31 mouse cellular contexts compared by ENCODE assay signal in genomic region chr13:112251433-112251832, GRCm38 (mm10). TPM values are rescaled to one million over a fixed set of nuclear protein-coding genes. Genes with fewer than 3 reads are reported as not detected.
DNase-seq lines count a peak whose midpoint lies in the region; ATAC-seq and TF ChIP-seq lines count a peak whose summit lies in the region.
"Had no signal": no experiment of that assay in that cellular context is flagged by ENCODE, and none has a peak within 500 bp of the region (broad histone marks: within the 10 kb centered on the region; RNA-seq: fewer than 3 reads in every experiment).

No protein-coding gene starts in this region.

- peak overlapping the region; percentile 3; the same call in 1 of the 2 replicates for H3K27ac ChIP-seq in heart, embryonic 13.5 days (replicated peaks)
- no peak overlapping the region for H3K27ac ChIP-seq in heart, embryonic 10.5 days
- no peak overlapping the region for H3K27ac ChIP-seq in CH12.LX (ENCODE audit: insufficient read depth, low read depth)
- H3K27ac ChIP-seq: forebrain, embryonic 15.5 days; gastrocnemius, adult 2 months; heart, embryonic 15.5 days; hindbrain, postnatal 0 days; intestine, embryonic 15.5 days; layer of hippocampus, adult 2 months; liver, embryonic 14.5 days; neural tube, embryonic 12.5 days had no signal

- H3K27me3 ChIP-seq in heart, embryonic 13.5 days (replicated peaks): no peaks in the 10 kb centered on the region
- no peaks in the 10 kb centered on the region for H3K27me3 ChIP-seq in heart, embryonic 10.5 days (ENCODE audit: insufficient read depth, poor library complexity, severe bottlenecking)
- H3K27me3 ChIP-seq in CH12.LX (replicated peaks): no peaks in the 10 kb centered on the region
- H3K27me3 ChIP-seq: forebrain, embryonic 15.5 days; heart, embryonic 15.5 days; intestine, embryonic 15.5 days; neural tube, embryonic 12.5 days had no signal

- no peak for TF ChIP-seq CTCF in CH12.LX (conservative IDR thresholded peaks at IDR 0.05 in 1 of 2, IDR thresholded peaks at IDR 0.05 in 1 of 2; ENCODE audit: low read depth in 2 of 2, low read length in 2 of 2)

- TF ChIP-seq RAD21 in CH12.LX (IDR thresholded peaks at IDR 0.05; ENCODE audit: low read depth, low read length): no peak; the same call in 1 of the 2 replicates

- H3K79me2 ChIP-seq in CH12.LX (replicated peaks; ENCODE audit: control insufficient read depth, extremely low read depth, insufficient read depth, poor library complexity, severe bottlenecking): no peaks in the 10 kb centered on the region

- intact Hi-C loops in gastrocnemius, postnatal 14 days (cut with DNase I; ENCODE audit: low total_unique reads): no loop called here

- no peak; the same call in 1 of the 2 replicates for TF ChIP-seq EP300 in CH12.LX (IDR thresholded peaks at IDR 0.05; ENCODE audit: low read length)

- dilution Hi-C loops in CH12.LX (cut with MboI; ENCODE audit: extremely low pct_ligation_motif_present, extremely low pct_unique_long_range_greater_than_20kb, low sequenced_read_pairs): no loop called here

- 40% methylated on average over 2 of the region's 2 CpGs for whole genome bisulfite sequencing in heart, embryonic 13.5 days
- WGBS in heart, embryonic 10.5 days: 33% methylated on average over 2 of the region's 2 CpGs

- H3K4me1 ChIP-seq in heart, embryonic 13.5 days: peaks cover 32% of the 10 kb centered on the region
- H3K4me1 ChIP-seq in heart, embryonic 10.5 days: peaks cover 35% of the 10 kb centered on the region
- peaks cover 6 to 13% of the 10 kb centered on the region in 2 experiments for H3K4me1 ChIP-seq in CH12.LX (ENCODE audit: control insufficient read depth in 1 of 2, insufficient read depth in 2 of 2)
- H3K4me1 ChIP-seq: forebrain, embryonic 15.5 days had no signal

- peak; percentile 52 to 82 for DNase-seq in adrenal gland, adult (ENCODE audit: inconsistent age in 2 of 2, low spot score in 1 of 2)
- DNase-seq in adrenal gland, postnatal 10 days: no peak
- DNase-seq in heart, embryonic 10.5 days (ENCODE audit: low spot score): no peak
- DNase-seq in CH12.LX (ENCODE audit: extremely low read depth): peak; percentile 53
- DNase-seq in thymus, postnatal 25 days: no peak
- DNase-seq in gastrocnemius, postnatal 14 days: no peak
- DNase-seq: adrenal gland, postnatal 25 days; cerebellum, adult 8-10 months; cerebellum, postnatal 25 days; gastrocnemius, adult 2 months; kidney, adult 2 months; kidney, postnatal 36 days; layer of hippocampus, postnatal 36 days; liver; right cerebral cortex, adult 18-20 months; spleen, adult 18-20 months; thymus, adult 18-20 months; thymus, postnatal 36 days had no signal

- H3K4me3 ChIP-seq in heart, embryonic 13.5 days: no peak overlapping the region
- no peak overlapping the region for H3K4me3 ChIP-seq in heart, embryonic 10.5 days
- no peak overlapping the region for H3K4me3 ChIP-seq in CH12.LX (replicated peaks in 1 of 3; ENCODE audit: low read depth in 2 of 3, low read length in 2 of 3, poor library complexity in 1 of 3)
- H3K4me3 ChIP-seq: forebrain, embryonic 15.5 days; gastrocnemius, adult 2 months; heart, embryonic 15.5 days; intestine, embryonic 15.5 days; layer of hippocampus, adult 2 months; myocyte; neural tube, embryonic 12.5 days had no signal

- in situ Hi-C loops in CH12.LX (cut with MboI; ENCODE audit: low pct_ligation_motif_present, low pct_unique_long_range_greater_than_20kb, low sequenced_read_pairs): loop anchor here (10.0 to 25.0 kb wide), 2 partner anchors 267 to 714 kb away; partner anchors contain the start of gene Gm49496

- peaks cover 21% of the 10 kb centered on the region for H3K9me3 ChIP-seq in heart, embryonic 13.5 days
- peaks cover 5% of the 10 kb centered on the region; the same call in 1 of the 2 replicates for H3K9me3 ChIP-seq in heart, embryonic 10.5 days
- H3K9me3 ChIP-seq in CH12.LX (replicated peaks; ENCODE audit: low read length): peaks cover 13% of the 10 kb centered on the region
- H3K9me3 ChIP-seq: forebrain, embryonic 15.5 days; intestine, embryonic 15.5 days had no signal

- TF ChIP-seq POLR2A in CH12.LX (IDR thresholded peaks at IDR 0.05; ENCODE audit: low read depth, low read length): no peak

- H3K4me2 ChIP-seq in heart, embryonic 13.5 days: no peak overlapping the region
- no peak overlapping the region for H3K4me2 ChIP-seq in CH12.LX (ENCODE audit: insufficient read depth, low read depth, poor library complexity, severe bottlenecking)
- H3K4me2 ChIP-seq: forebrain, embryonic 15.5 days; heart, embryonic 15.5 days; intestine, embryonic 15.5 days; lung, embryonic 14.5 days; midbrain, embryonic 11.5 days; neural tube, embryonic 12.5 days had no signal

- ATAC-seq in heart, embryonic 13.5 days (ENCODE audit: extremely low read depth, insufficient number of reproducible peaks, low FRiP score, low TSS enrichment): no peak
- ATAC-seq in megakaryocyte progenitor cell, adult 5-6 weeks (replicated peaks; ENCODE audit: poor library complexity): peak; percentile 29; the same call in 1 of the 2 replicates
- ATAC-seq: forebrain, embryonic 15.5 days; hindbrain, postnatal 0 days; intestine, embryonic 15.5 days; midbrain, embryonic 16.5 days had no signal

- H3K36me3 ChIP-seq in heart, embryonic 13.5 days: no peaks in the 10 kb centered on the region
- H3K36me3 ChIP-seq in heart, embryonic 10.5 days: 0 out of 2 replicates have a peak, but pooled peaks cover under 1% of the 10 kb centered on the region
- no peaks in the 10 kb centered on the region for H3K36me3 ChIP-seq in CH12.LX (replicated peaks in 1 of 2; ENCODE audit: control insufficient read depth in 1 of 2, insufficient read depth in 1 of 2, low read length in 1 of 2)
- H3K36me3 ChIP-seq: forebrain, embryonic 15.5 days; heart, embryonic 15.5 days; intestine, embryonic 15.5 days; neural tube, embryonic 12.5 days had no signal

- no peak overlapping the region for H3K9ac ChIP-seq in heart, embryonic 13.5 days
- no peak overlapping the region for H3K9ac ChIP-seq in CH12.LX (ENCODE audit: insufficient read depth, low read depth)
- H3K9ac ChIP-seq: forebrain, embryonic 15.5 days; heart, embryonic 15.5 days; intestine, embryonic 15.5 days; liver, embryonic 14.5 days; lung, embryonic 14.5 days; neural tube, embryonic 12.5 days had no signal

TF ChIP-seq in CH12.LX, 34 proteins besides CTCF, POLR2A, EP300 and RAD21 (continues in another document):
- TF ChIP-seq MAZ (IDR thresholded peaks at IDR 0.05; ENCODE audit: low read depth, low read length) (no peak), MAFK (IDR thresholded peaks at IDR 0.05; ENCODE audit: insufficient replicate concordance, low read length) (no peak), SMC3 (IDR thresholded peaks at IDR 0.05; ENCODE audit: low read depth, low read length) (no peak), KAT2A (IDR thresholded peaks at IDR 0.05; ENCODE audit: insufficient replicate concordance, low read length) (no peak), ZKSCAN1 (IDR thresholded peaks at IDR 0.05; ENCODE audit: borderline replicate concordance, low read depth, low read length) (no peak), TBP (conservative IDR thresholded peaks at IDR 0.05; ENCODE audit: low read depth, low read length) (no peak), NRF1 (IDR thresholded peaks at IDR 0.05; ENCODE audit: low read depth, low read length) (no peak), SIN3A (IDR thresholded peaks at IDR 0.05; ENCODE audit: low read length) (no peak), JUN (IDR thresholded peaks at IDR 0.05; ENCODE audit: insufficient read depth, low read depth, low read length) (peak; percentile 13; the same call in 1 of the 2 replicates), CHD2 (IDR thresholded peaks at IDR 0.05; ENCODE audit: low read length) (no peak), ETS1 (conservative IDR thresholded peaks at IDR 0.05; ENCODE audit: low read depth, low read length) (no peak; the same call in 1 of the 2 replicates), RCOR1 (conservative IDR thresholded peaks at IDR 0.05; ENCODE audit: low read depth, low read length) (peak; percentile 64; the same call in 1 of the 2 replicates), E2F4 (IDR thresholded peaks at IDR 0.05; ENCODE audit: insufficient replicate concordance, low read depth, low read length) (no peak), BHLHE40 (IDR thresholded peaks at IDR 0.05; ENCODE audit: low read depth, low read length) (peak; percentile 79), UBTF (IDR thresholded peaks at IDR 0.05; ENCODE audit: low read depth, low read length) (no peak), IRF4 (IDR thresholded peaks at IDR 0.05; ENCODE audit: low read depth, low read length) (peak; percentile 59), USF1 (IDR thresholded peaks at IDR 0.05; ENCODE audit: low read depth, low read length) (no peak), PAX5 (IDR thresholded peaks at IDR 0.05; ENCODE audit: low read length) (no peak), TCF12 (IDR thresholded peaks at IDR 0.05; ENCODE audit: low read depth, low read length) (no peak), ZC3H11A (IDR thresholded peaks at IDR 0.05; ENCODE audit: low read depth, low read length) (no peak), NELFE (IDR thresholded peaks at IDR 0.05; ENCODE audit: low read depth, low read length) (no peak), HCFC1 (IDR thresholded peaks at IDR 0.05; ENCODE audit: low read depth, low read length) (no peak), MXI1 (IDR thresholded peaks at IDR 0.05; ENCODE audit: low read depth, low read length) (no peak), USF2 (conservative IDR thresholded peaks at IDR 0.05; ENCODE audit: low read depth, low read length) (no peak), POLR2AphosphoS2 (IDR thresholded peaks at IDR 0.05; ENCODE audit: low read depth, low read length) (no peak), JUND (conservative IDR thresholded peaks at IDR 0.05; ENCODE audit: low read depth, low read length) (no peak), CHD1 (IDR thresholded peaks at IDR 0.05; ENCODE audit: low read depth, low read length) (no peak), MEF2A (IDR thresholded peaks at IDR 0.05; ENCODE audit: borderline replicate concordance, low read depth, low read length) (no peak; the same call in 1 of the 2 replicates), MYC (IDR thresholded peaks at IDR 0.05; ENCODE audit: low read depth, low read length) (no peak), ZNF384 (IDR thresholded peaks at IDR 0.05; ENCODE audit: low read depth, low read length) (no peak)

RNA-seq across cellular contexts. Expression of gene Ankrd55, which starts 36.8 kb away (rescaled TPM):
- 1 to 10 TPM; 2.3 to 3.7 TPM for total RNA-seq in adrenal gland, postnatal 10 days (2021)
- 0.07 and 0.14 TPM in 2 replicates for polyA plus RNA-seq in heart, embryonic 13.5 days (2015; fragmentation: Nextera tagmentation; extraction: Ambion mirVana)
- polyA plus RNA-seq in heart, embryonic 10.5 days (2016; fragmentation: Nextera tagmentation; extraction: Ambion mirVana): 0.30 TPM in 1 of 2 replicates, not detected in the other
- total RNA-seq in CH12.LX (2012; rRNA removed) (2.2 TPM in 2 replicates), CH12.LX (2014; rRNA removed) (1.1 TPM in 2 replicates)
- 1.1 and 1.3 TPM in 2 replicates for polyA plus RNA-seq in CH12.LX (2012; ENCODE audit: insufficient read length, low read depth)
- not detected in 2 replicates for total RNA-seq in megakaryocyte progenitor cell, adult 5-6 weeks (2015)
- not detected in 2 replicates for total RNA-seq in megakaryocyte progenitor cell, adult 5-6 weeks (2017)
- total RNA-seq in gastrocnemius, postnatal 14 days (2021): under 1 TPM in 1 of 2 experiments, not detected in 1; 0.09 TPM
- total RNA-seq: gastrocnemius, adult 2 months had no signal

Comparison
In these comparisons a context has a peak if more than half of its experiments do, and no peak if none do; other contexts are left out.
1. DNase-seq: peak in adrenal gland, adult (2 of 2) and CH12.LX (single experiment); none in adrenal gland, postnatal 10 days (single experiment), heart, embryonic 10.5 days (single experiment), thymus, postnatal 25 days (single experiment) and gastrocnemius, postnatal 14 days (single experiment).